Mouse (Mus musculus) stomach, embryonic 15.5 days (tissue): Measurements from ENCODE around the gene Leng8. TPM values are rescaled to one million over a fixed set of nuclear protein-coding genes. Genes with fewer than 3 reads are reported as not detected.

ENCODE experiments used
- ATAC-seq: fragments of 200-750 bp; cut with Nextera tagmentation; 2 replicates; pipeline ENCODE4 v1.8.0; 2017; ENCODE audit warnings: low read depth, moderate number of reproducible peaks, moderate TSS enrichment; ENCODE audit not compliant: insufficient read depth, low FRiP score
- H3K27ac ChIP-seq: fragments of 300-500 bp; sonication (generic); 2 replicates; pipeline ENCODE4 v1.5.1; 2015; ENCODE audit warnings: mild to moderate bottlenecking, inconsistent platforms
- H3K27me3 ChIP-seq: fragments of 300-500 bp; sonication (generic); replicated peaks from 2 replicates; pipeline ENCODE4 v1.6.1; 2015; ENCODE audit warnings: inconsistent platforms
- H3K36me3 ChIP-seq: fragments of 300-500 bp; sonication (generic); 2 replicates; pipeline ENCODE4 v1.6.1; 2015; ENCODE audit warnings: inconsistent platforms
- H3K4me1 ChIP-seq: fragments of 300-500 bp; sonication (generic); 2 replicates; pipeline ENCODE4 v1.6.1; 2015; ENCODE audit warnings: inconsistent platforms
- H3K4me2 ChIP-seq: fragments of 300-500 bp; sonication (generic); 2 replicates; pipeline ENCODE4 v1.6.1; 2015; ENCODE audit warnings: mild to moderate bottlenecking, inconsistent platforms
- H3K4me3 ChIP-seq: fragments of 300-500 bp; sonication (generic); replicated peaks from 2 replicates; pipeline ENCODE4 v1.5.1; 2015; ENCODE audit warnings: inconsistent platforms
- H3K9ac ChIP-seq: fragments of 300-500 bp; sonication (generic); 2 replicates; pipeline ENCODE4 v1.6.1; 2015; ENCODE audit warnings: inconsistent platforms
- H3K9me3 ChIP-seq: fragments of 300-500 bp; sonication (generic); 2 replicates; pipeline ENCODE4 v1.6.1; 2016; ENCODE audit warnings: inconsistent platforms
- WGBS: fragments of 180-500 bp; shearing (Covaris S2); methylation state at CpG from one replicate; pipeline ENCODE4 v1.1.7; 2015; 5-methylcytosine and 5-hydroxymethylcytosine counted together
- polyA plus RNA-seq: library from polyadenylated mRNA; unstranded; fragments of >200 nt; fragmentation: Nextera tagmentation; extraction: Ambion mirVana; gene quantifications from 2 replicates; pipeline ENCODE4 v1.2.1, GENCODE M21; 2015

The Leng8 gene
- 52.6 and 67.4 TPM in 2 replicates for polyA plus RNA-seq

- peaks cover 36% of the 10 kb centered on the region for H3K36me3 ChIP-seq
- H3K27me3 ChIP-seq: no peaks in the 10 kb centered on the region
- peak within 1 kb of the TSS; percentile 90 for H3K4me3 ChIP-seq
- WGBS: under 1% methylated on average over 55 of the region's 78 CpGs
- peak within 1 kb of the TSS; percentile 94 for H3K27ac ChIP-seq
- peak within 1 kb of the TSS; percentile 83 for H3K4me2 ChIP-seq
- peaks cover 11% of the 10 kb centered on the region for H3K4me1 ChIP-seq
- H3K9me3 ChIP-seq: no peaks in the 10 kb centered on the region
- ATAC-seq: peak; percentile 98
- H3K9ac ChIP-seq: peak within 1 kb of the TSS; percentile 88
Observed at GRCm38 (mm10) chr7:4136771-4137531, at the start of gene Leng8. Gene Leng8 (plus strand): TSS chr7:4137039.

- no peaks in the 10 kb centered on the region for H3K27me3 ChIP-seq
- no peaks in the 10 kb centered on the region for H3K4me1 ChIP-seq
- H3K9me3 ChIP-seq: no peaks in the 10 kb centered on the region
- ATAC-seq: no peak
- no peak overlapping the region for H3K27ac ChIP-seq
- no peaks in the 10 kb centered on the region for H3K36me3 ChIP-seq
- no peak overlapping the region for H3K9ac ChIP-seq
- WGBS: 68% methylated on average over 4 of the region's 4 CpGs
- no peak overlapping the region for H3K4me3 ChIP-seq
- no peak overlapping the region for H3K4me2 ChIP-seq
Observed at GRCm38 (mm10) chr7:4087238-4087895, 49.5 kb upstream of the Leng8 start.

GRCm38 (mm10) chr7:4087896-4088480, 48.9 kb upstream of the Leng8 start:
- Histone ChIP-seq H3K4me2 (no peak overlapping the region), H3K27me3 (no peaks in the 10 kb centered on the region), H3K4me1 (no peaks in the 10 kb centered on the region), H3K27ac (no peak overlapping the region), H3K9me3 (no peaks in the 10 kb centered on the region), H3K36me3 (no peaks in the 10 kb centered on the region), H3K9ac (no peak overlapping the region), H3K4me3 (no peak overlapping the region)
- 66% methylated on average over 6 of the region's 6 CpGs for WGBS
- no peak for ATAC-seq

GRCm38 (mm10) chr7:4088679-4089078, 48.2 kb upstream of the Leng8 start:
- Histone ChIP-seq H3K4me3 (no peak overlapping the region), H3K4me2 (no peak overlapping the region), H3K27ac (no peak overlapping the region), H3K4me1 (no peaks in the 10 kb centered on the region), H3K9ac (no peak overlapping the region), H3K27me3 (no peaks in the 10 kb centered on the region), H3K36me3 (no peaks in the 10 kb centered on the region), H3K9me3 (no peaks in the 10 kb centered on the region)
- ATAC-seq: no peak
- WGBS: 63% methylated on average over 2 of the region's 2 CpGs

- Histone ChIP-seq H3K4me2 (no peak overlapping the region), H3K36me3 (no peaks in the 10 kb centered on the region), H3K9ac (no peak overlapping the region), H3K27ac (no peak overlapping the region), H3K27me3 (no peaks in the 10 kb centered on the region), H3K9me3 (no peaks in the 10 kb centered on the region), H3K4me1 (no peaks in the 10 kb centered on the region), H3K4me3 (no peak overlapping the region)
- WGBS: 46% methylated on average over 8 of the region's 8 CpGs
- no peak for ATAC-seq
Observed at GRCm38 (mm10) chr7:4091170-4091569, 45.7 kb upstream of the Leng8 start.

GRCm38 (mm10) chr7:4098301-4098700, 38.5 kb upstream of the Leng8 start:
- H3K4me3 ChIP-seq: no peak overlapping the region
- H3K27ac ChIP-seq: no peak overlapping the region
- H3K9ac ChIP-seq: no peak overlapping the region
- no peaks in the 10 kb centered on the region for H3K27me3 ChIP-seq
- WGBS: 73% methylated on average over 2 of the region's 2 CpGs
- ATAC-seq: no peak
- H3K36me3 ChIP-seq: no peaks in the 10 kb centered on the region
- H3K4me2 ChIP-seq: no peak overlapping the region
- no peaks in the 10 kb centered on the region for H3K9me3 ChIP-seq
- no peaks in the 10 kb centered on the region for H3K4me1 ChIP-seq

- H3K4me2 ChIP-seq: no peak overlapping the region
- no peaks in the 10 kb centered on the region for H3K9me3 ChIP-seq
- H3K9ac ChIP-seq: no peak overlapping the region
- 68% methylated on average over 2 of the region's 2 CpGs for WGBS
- no peaks in the 10 kb centered on the region for H3K4me1 ChIP-seq
- H3K27me3 ChIP-seq: no peaks in the 10 kb centered on the region
- ATAC-seq: no peak; the same call in 1 of the 2 replicates
- no peak overlapping the region for H3K4me3 ChIP-seq
- no peak overlapping the region for H3K27ac ChIP-seq
- H3K36me3 ChIP-seq: no peaks in the 10 kb centered on the region
Observed at GRCm38 (mm10) chr7:4098832-4099231, 38.0 kb upstream of the Leng8 start.

- Histone ChIP-seq H3K4me3 (no peak overlapping the region), H3K9ac (no peak overlapping the region), H3K27me3 (no peaks in the 10 kb centered on the region), H3K9me3 (no peaks in the 10 kb centered on the region), H3K27ac (no peak overlapping the region), H3K36me3 (no peaks in the 10 kb centered on the region), H3K4me1 (no peaks in the 10 kb centered on the region), H3K4me2 (no peak overlapping the region)
- no peak for ATAC-seq
- WGBS: 82% methylated on average over 5 of the region's 5 CpGs
Observed at GRCm38 (mm10) chr7:4101144-4101543, 35.7 kb upstream of the Leng8 start.

GRCm38 (mm10) chr7:4103411-4103810, 33.4 kb upstream of the Leng8 start:
- no peaks in the 10 kb centered on the region for H3K4me1 ChIP-seq
- no peaks in the 10 kb centered on the region for H3K9me3 ChIP-seq
- no peak for ATAC-seq
- no peak overlapping the region for H3K4me2 ChIP-seq
- no peak overlapping the region for H3K4me3 ChIP-seq
- 21% methylated on average over 4 of the region's 4 CpGs for WGBS
- no peak overlapping the region for H3K9ac ChIP-seq
- no peaks in the 10 kb centered on the region for H3K36me3 ChIP-seq
- H3K27ac ChIP-seq: no peak overlapping the region
- no peaks in the 10 kb centered on the region for H3K27me3 ChIP-seq

- Histone ChIP-seq H3K36me3 (no peaks in the 10 kb centered on the region), H3K9ac (no peak overlapping the region), H3K9me3 (no peaks in the 10 kb centered on the region), H3K27ac (no peak overlapping the region), H3K4me3 (no peak overlapping the region), H3K4me2 (no peak overlapping the region), H3K27me3 (no peaks in the 10 kb centered on the region), H3K4me1 (no peaks in the 10 kb centered on the region)
- 61% methylated on average over 3 of the region's 3 CpGs for WGBS
- no peak for ATAC-seq
Observed at GRCm38 (mm10) chr7:4111766-4112165, 25.1 kb upstream of the Leng8 start.

GRCm38 (mm10) chr7:4117050-4117814, 19.6 kb upstream of the Leng8 start:
- Histone ChIP-seq H3K9me3 (no peaks in the 10 kb centered on the region), H3K4me2 (no peak overlapping the region), H3K9ac (no peak overlapping the region), H3K4me3 (no peak overlapping the region), H3K36me3 (no peaks in the 10 kb centered on the region), H3K27ac (no peak overlapping the region), H3K4me1 (0 out of 2 replicates have a peak, but pooled peaks cover 5% of the 10 kb centered on the region), H3K27me3 (peaks cover 13% of the 10 kb centered on the region)
- no peak for ATAC-seq
- WGBS: 72% methylated on average over 8 of the region's 8 CpGs
